Mouse (Mus musculus): Measurements from ENCODE around the gene Fgf9.
A peak's percentile ranks its signal among the peaks of the same experiment; 100 is the strongest.

The Fgf9 gene

GRCm38 (mm10) chr14:58070481-58071119, at the start of gene Fgf9:
Fgf9 (plus strand) TSS chr14:58070547.
- no peak for DNase-seq (ENCODE audit: low spot score in 2 of 2)

DNA sequence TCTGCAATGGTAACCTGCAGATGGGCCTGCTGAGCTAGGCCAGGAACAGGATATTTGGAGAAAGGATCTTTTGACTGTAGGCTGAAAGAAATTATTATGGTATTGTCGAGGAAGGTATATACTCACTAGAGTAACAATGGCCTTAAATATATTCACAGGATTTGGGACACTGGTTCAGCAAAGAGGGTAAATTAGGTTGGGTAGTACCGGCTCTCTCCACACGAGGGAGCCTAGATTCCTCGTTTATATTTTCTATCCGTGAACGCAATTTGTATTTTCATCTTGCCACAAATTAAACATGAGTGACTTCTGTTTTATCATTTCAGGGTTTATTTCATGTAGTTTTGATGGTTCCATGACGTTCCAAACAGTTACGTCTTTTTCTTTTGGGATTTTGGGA, 35.8 kb upstream of the Fgf9 start:
- peak; percentile 18 to 20 for DNase-seq (ENCODE audit: low spot score in 2 of 2)

DNA sequence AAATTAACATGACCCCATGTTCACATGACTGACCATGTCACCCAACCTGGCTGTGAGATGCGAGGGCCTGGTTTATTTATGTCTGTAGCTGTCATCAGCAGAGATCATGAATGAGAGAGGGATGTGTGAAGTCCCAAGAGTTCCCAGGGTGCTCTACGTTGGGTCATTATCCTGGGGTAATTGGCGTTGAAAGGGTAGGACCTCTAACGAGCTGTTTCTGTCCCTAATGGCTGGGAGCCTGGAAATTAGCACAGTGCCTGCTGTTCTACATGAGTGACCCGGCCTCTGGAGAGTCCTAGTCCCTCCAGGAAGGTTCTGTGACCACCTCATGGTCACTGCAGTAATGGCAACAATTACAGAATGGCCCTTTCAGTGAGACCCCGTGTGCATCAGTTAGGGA, 34.2 kb upstream of the Fgf9 start:
- no peak for DNase-seq (ENCODE audit: low spot score in 2 of 2)

DNA sequence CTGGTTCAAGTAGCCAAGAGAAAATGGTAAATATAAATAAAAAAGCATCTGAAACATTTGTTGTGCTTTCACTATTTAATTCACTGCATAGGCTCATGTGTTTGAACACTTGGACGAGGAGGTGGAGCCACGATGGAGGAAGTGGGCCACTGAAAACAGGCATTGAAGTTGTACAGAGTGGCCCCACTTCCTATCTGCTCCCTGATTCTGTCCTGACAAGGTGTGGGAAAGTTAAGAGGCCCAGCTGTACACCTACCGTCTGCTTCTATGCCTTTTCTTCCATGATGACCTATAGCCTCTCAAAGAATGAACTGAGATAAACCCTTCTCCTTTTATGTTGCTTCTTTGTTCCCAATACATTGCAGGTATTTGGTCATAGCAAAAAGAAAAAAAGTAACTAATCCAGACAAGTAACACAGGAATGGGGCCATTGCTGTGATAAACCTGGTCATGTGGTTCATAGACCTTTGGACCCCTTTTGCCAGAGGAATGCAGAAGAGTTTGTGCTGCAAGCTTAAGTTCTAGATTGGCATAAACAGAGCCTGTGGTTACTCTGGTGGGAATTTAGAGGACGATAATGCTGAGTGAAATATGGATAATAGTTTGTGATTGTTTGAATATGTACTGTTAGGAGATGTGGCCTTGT, 23.6 kb upstream of the Fgf9 start:
- DNase-seq (ENCODE audit: low spot score in 2 of 2), result no peak

- no peak for DNase-seq (ENCODE audit: low spot score in 2 of 2)
Observed at GRCm38 (mm10) chr14:58050691-58051090, 19.7 kb upstream of the Fgf9 start.

- DNase-seq (ENCODE audit: low spot score in 2 of 2), result no peak
Observed at GRCm38 (mm10) chr14:58067586-58067985, 2.8 kb upstream of the Fgf9 start.

- DNase-seq (ENCODE audit: low spot score in 2 of 2), result no peak
Observed at GRCm38 (mm10) chr14:58068641-58069040, 1.7 kb upstream of the Fgf9 start.

- DNase-seq (ENCODE audit: low spot score in 2 of 2), result no peak
Observed at GRCm38 (mm10) chr14:58069927-58070326, 420 bp upstream of the Fgf9 start.

- no peak for DNase-seq (ENCODE audit: low spot score in 2 of 2)
Observed at GRCm38 (mm10) chr14:58071120-58071641, 834 bp downstream of the Fgf9 start.

GRCm38 (mm10) chr14:58071830-58072770, 1.8 kb downstream of the Fgf9 start:
- peak in 1 of 2 experiments; percentile 55 for DNase-seq (ENCODE audit: low spot score in 2 of 2)

GRCm38 (mm10) chr14:58072771-58073501, 2.6 kb downstream of the Fgf9 start:
- DNase-seq (ENCODE audit: low spot score in 2 of 2), result no peak

DNA sequence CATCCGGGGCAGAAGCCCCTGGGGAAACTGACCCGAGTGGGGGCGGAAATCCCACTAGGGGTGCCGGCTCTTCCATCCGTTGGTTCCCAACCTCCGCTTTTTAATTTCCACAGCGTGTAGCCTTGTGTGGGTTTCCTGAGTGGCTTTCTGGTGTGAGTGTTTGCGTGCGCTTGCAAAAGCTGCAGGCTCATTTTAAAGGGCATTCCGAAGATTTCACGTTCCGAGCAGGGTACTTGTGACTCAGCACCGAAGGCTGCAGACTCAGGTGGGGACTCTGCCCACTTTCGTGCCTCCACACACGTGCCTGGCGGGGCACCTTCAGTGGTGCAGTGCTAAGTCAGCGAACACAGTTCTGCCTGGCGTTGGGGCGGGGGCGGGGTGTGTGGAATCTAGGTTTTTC, 3.6 kb downstream of the Fgf9 start:
- peak in 1 of 2 experiments; percentile 12 for DNase-seq (ENCODE audit: low spot score in 2 of 2)

DNA sequence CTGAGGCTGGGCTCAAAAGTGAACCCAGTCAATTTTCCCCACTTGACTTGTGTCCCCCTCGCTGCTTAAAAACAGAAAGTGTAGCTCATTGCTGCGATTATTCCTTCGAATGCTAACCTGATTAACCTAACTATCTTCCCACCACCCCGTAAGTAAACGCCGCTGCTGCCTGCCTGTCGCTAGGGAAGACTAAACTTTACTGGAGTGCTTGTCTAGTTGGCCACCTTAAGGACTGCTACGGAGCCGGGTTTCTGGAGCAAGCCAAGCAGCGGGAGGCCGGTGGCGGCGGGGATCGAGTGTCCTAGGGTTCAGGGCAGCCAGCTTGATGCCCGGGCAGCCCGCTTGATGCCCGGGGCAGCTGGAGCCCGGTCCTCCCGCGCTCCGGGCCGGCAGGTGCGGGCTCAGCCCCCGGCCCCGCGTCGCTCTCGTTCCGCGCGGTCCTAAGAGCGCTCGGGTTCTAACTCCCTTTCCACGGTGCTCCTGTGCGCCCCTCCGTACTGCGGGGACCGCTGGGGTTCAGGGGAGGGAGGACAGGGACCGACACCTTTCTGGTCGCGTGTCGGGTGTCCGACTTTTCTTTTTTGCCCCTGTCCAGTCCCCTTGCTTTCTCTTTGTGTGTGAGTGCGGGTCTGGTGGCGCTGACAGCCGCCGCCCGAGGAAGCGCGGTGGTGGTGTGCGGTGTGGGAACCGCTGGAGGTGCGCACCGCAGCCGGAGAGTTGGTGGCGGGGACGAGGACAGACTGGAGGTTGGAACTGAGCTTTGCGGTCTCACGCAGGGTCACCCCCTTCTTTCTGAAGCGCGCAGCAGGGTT, 4.5 kb downstream of the Fgf9 start:
- peak in 1 of 2 experiments; percentile 30 for DNase-seq (ENCODE audit: low spot score in 2 of 2)

DNA sequence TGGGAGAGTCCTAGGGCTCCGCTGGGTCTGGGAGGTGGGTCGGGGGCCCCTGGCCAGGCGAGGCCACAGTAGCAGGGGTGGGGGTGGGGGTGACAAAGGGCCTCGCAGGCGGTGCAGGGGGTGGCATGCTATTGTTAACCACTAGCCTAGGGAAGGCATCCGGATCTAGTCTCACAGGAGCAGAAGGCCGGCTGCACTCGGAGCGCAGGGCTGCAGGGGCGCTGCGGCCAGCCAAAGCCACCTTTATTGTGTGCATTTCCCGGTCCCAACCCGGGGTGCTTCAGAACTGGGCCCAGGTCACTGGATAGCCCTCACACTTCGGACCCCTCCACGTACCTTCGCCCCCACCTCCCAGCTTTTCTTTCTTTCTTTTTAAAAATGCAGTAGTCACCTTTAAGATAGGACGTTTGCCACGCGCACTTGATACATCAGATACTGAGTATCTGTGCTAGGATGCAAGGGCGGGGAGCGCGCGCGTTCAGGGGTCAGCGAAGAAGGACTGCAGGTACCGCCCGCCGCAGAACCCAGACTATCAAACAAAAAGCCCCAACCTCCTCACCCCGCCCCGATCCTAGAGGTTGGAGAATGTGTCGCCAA, 5.2 kb downstream of the Fgf9 start:
- peak in 1 of 2 experiments; percentile 29 for DNase-seq (ENCODE audit: low spot score in 2 of 2)

DNA sequence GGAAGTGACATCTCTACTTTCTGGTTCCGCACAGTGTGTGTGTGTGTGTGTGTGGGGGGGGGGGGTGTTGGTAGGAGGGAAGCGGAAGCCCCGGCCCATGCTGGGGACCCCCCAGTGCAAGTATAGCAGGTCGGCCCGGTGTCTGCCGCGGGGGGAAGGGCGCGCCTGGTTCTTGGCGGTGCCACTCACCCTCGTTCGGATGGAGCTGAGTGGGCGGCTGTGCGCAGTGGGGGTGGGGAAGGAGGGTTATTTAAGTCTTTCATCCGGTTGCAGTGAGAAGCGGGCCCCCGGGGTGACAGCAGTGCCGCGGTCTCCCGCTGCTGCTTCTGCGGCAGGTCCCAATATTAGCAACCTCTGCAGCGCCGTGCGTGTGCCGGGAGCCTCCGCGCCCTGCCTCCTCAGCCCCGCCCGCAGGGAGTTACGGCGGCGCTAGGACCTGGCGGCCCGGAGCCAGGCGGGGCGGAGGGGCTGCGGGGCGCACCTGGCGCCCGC, 5.7 kb downstream of the Fgf9 start:
- peak in 1 of 2 experiments; percentile 59 for DNase-seq (ENCODE audit: low spot score in 2 of 2)

DNA sequence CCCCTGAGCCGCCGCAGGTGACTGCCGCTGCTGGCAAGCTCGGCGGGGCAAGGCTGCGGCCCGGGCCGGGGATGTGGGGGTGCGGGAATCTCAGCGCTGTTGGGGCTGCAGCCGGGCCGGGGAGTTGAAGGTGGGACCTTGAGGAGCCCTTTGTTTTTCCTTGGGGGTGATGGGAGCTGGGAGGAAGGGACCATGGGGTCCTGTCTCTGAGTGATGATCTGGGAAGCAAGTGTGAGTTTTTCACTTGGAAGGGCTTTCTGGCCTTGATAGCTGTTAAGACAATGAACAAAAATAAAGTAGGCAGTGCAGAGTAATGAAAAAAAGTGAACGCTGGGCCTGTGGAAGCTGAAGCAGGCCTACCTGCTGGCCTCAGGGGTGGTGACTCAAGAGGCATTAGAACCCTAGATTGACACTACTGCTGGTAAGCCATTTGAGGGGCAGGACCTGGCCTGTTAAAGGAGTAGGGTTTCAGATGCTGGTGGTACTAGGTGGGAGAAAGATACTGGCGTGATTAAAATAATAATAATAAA, 6.4 kb downstream of the Fgf9 start:
- DNase-seq (ENCODE audit: low spot score in 2 of 2), result no peak

- no peak for DNase-seq (ENCODE audit: low spot score in 2 of 2)
Observed at GRCm38 (mm10) chr14:58079471-58079870, 9.1 kb downstream of the Fgf9 start.

- DNase-seq (ENCODE audit: low spot score in 2 of 2), result no peak
Observed at GRCm38 (mm10) chr14:58081955-58082354, 11.6 kb downstream of the Fgf9 start.

GRCm38 (mm10) chr14:58084240-58084639, 13.9 kb downstream of the Fgf9 start:
- no peak for DNase-seq (ENCODE audit: low spot score in 2 of 2)

GRCm38 (mm10) chr14:58087326-58087725, 17.0 kb downstream of the Fgf9 start:
- DNase-seq (ENCODE audit: low spot score in 2 of 2), result no peak

All from right cerebral cortex, postnatal 36 days (tissue).